Mouse (Mus musculus) spleen, embryonic (tissue): ENCODE measurements around the gene Ncbp2.

Experiments used
- CTCF ChIA-PET: fragments of 350-600 bp; sonication (Branson Sonifier 250); formaldehyde crosslinking; loops from one replicate; lab custom pipeline; 2022; lab: Charles Lee

Gene Ncbp2

DNA sequence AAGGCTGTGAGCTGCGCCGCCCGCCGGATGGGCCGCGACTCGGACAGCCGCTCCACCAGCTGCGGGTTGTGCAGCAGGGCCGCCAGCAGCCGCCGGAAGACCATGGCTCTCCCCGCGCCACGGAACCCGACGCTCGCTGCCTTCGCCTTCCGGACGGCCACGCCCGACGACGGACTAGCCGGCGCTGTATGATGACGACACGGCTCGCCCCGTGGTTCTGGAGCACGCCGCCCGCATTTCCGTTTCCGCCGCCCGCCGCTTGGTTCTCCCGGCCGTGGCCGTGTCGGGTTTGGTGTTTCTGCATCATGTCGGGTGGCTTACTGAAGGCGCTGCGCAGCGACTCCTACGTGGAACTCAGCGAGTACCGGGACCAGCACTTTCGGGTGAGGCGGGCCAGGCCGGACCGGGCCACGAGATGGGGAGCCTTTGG lies at the start of gene Ncbp2, which contains the start of gene 0610012G03Rik:
Gene Ncbp2 (plus strand): TSS at position 169 of the 430 bp plus-strand sequence.
Gene 0610012G03Rik (minus strand): TSS at position 150 of the 430 bp plus-strand sequence.
- CTCF ChIA-PET, result no interaction called here

DNA sequence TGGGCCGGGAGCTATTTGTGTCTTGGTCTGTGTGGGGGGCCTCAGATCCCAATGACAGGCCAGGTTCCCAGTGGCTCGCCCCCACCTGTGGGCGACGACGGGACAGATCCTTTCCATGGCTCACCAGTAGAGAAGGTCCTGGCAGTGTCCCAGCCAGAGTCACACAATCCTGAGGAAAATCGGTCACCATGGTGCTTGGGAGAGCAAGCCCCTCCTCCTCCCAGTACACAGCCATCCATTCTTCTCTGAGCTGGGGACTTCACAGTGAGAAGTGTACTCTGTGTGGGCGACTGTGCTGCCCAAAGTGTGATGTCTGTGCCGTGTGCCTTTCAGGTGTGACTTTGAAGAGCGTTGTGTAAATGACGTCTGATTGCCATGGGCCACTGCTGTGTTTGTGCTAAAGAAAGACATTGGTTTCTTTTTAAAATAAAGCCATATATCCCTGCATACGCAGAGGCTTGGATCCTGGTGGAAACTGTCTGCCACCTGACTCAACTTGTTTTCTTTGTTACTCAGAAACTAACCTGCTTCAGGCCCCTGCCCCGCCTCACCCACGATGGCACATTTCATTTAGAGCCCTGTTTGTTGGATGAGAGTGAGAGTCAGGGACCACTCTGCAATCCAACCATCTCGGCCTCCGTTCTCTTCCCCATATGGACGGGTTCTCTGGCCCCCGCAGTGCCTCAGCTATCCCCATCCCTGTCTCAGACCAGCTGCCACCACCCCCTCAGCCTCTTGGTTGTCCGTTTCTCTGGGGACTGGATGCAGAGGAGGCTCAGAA lies 49.6 kb upstream of the Ncbp2 start:
- CTCF ChIA-PET, result no interaction called here

DNA sequence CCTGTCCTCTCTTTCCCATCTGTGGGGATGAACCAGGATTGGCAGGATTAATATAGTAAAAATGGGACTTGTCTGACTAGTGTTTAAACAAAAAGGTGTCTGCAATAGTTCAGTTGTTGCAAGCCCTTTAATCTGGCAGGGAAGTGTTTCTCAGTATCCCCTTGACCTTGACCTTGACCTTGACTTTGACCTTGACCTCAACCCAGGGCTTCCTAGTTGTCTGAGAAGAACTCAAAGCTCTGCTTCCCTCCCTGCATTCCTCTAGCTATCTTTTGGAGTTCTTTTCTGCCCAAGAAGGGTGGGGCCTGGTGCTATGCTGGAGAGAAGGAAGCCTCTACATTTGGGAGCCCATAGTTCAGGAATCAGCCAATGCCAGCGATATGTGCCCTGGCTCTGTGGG lies 46.4 kb upstream of the Ncbp2 start:
- CTCF ChIA-PET, result no interaction called here

DNA sequence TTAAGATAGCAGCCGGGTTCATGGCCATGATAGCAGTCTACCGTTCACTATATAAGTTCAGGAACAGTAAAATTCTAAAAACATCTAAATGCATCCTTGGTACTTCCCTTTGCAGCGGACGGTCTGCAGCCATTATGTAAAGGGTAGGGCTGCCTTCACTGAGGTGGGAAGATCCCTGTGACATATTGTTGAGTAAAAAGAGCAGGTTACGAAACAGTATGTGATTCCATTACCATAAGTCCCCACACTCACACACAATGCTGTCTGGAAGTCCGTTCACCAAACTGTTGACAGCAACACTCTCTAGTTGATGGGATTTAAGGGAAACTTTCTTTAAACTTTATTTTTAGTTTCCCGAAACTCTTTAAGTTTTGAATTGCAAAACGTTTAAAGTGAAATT lies 45.1 kb upstream of the Ncbp2 start:
- CTCF ChIA-PET, result no interaction called here

DNA sequence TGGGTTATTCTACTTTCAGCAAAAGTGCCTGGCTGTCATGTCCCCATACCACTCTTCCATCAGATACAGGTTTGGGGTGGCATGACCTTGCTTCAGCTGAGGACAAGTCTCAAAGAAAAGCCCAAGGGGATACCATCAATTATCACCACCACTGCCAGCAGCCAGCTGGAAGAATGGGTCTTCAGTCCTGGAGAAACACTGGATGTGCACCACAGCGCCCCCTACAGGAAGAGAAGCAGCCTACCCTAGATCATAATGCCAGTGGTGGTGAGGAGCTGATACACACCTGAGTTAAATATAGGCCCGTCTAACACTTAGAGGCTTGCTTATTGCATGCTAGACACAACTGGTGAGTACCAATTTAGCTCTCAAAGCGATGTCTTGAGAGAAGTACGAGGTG lies 43.0 kb upstream of the Ncbp2 start:
- CTCF ChIA-PET, result no interaction called here

DNA sequence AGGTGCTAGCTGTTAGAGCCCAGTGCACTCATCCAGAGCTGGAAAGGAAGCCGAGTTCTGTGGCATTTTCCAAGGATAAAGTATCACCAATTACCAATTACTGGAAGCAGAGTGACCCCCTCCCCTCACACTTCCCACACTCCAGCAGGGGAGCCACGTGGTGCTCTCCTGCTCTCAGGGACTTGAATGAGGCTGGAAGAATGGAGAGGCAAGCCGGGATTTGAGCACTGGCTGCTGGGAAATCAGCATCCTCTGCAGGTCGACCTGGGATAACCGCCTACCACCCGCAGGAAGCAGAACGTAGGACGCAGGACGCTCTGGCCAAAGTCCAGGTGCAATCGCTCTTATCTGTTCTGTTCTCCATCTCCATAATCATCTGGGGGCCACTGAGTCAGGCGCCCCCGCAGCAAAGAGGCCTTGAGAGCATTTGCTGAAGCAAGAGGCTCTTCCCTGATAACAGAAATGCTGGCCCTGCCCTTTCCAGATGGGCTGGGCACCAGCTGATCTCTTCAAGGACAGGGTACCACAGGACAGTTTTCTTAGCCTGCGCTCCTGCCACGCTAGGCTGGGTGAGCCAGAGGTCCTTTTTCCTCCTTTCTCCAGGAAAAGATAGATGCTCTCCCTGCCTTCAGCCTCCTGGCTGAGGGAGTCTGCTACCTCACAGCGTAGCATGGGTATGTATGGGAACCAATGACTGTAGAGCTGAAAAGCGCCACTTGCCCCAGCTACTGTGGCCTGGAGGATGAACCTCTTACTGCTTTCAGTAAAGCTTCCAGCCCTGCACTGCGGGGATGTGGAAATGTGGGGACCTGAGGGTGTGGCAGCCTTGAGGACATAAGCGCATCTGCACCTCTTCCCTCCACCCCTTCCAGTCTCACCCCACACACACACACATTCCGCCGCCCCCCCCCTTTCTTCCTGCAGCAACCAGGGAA lies 42.2 kb upstream of the Ncbp2 start:
- CTCF ChIA-PET, result no interaction called here

DNA sequence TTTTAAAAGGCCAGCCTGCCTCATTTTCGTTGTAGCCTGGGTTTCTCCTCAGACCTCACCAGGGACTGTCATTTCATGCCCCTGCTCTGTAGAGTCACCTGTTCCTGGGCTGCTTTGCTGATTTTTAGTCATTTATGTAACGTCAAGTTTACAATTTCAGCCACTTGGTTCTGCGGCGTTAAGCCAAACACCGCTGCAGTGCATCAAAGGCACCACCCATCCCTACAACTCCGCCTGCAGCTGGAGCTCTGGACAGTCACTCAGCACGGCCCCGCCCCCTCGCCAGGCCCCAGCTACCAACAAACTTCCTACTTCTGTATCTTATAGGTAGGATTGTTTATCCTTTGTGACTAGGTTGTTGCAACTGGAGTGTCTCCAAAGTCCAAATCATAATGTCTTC lies 41.4 kb upstream of the Ncbp2 start:
- CTCF ChIA-PET, result no interaction called here

DNA sequence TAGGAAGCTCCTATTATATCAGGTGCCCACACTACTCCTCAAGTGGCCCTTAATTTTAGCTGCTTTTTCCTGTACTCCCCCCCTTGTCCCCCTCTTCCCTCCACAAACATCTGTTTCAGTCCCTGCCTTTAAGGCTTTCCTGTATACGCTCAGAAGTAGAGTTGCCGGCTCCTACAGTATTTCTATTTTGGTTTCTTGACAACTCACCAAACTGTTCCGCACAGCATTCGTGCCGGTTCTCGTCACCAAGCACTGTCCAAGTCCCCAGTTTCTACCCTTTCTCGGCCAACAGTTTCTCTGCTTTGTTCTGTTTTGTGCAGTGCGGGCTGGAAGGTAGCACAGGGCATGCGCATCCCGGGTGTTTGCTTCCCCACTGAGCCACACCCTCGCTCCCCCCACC lies 39.4 kb upstream of the Ncbp2 start:
- CTCF ChIA-PET, result interaction anchor here (0.6 kb wide), 1 partner anchor 68 kb away, joined by 4 read pairs; no protein-coding TSS in a partner anchor

DNA sequence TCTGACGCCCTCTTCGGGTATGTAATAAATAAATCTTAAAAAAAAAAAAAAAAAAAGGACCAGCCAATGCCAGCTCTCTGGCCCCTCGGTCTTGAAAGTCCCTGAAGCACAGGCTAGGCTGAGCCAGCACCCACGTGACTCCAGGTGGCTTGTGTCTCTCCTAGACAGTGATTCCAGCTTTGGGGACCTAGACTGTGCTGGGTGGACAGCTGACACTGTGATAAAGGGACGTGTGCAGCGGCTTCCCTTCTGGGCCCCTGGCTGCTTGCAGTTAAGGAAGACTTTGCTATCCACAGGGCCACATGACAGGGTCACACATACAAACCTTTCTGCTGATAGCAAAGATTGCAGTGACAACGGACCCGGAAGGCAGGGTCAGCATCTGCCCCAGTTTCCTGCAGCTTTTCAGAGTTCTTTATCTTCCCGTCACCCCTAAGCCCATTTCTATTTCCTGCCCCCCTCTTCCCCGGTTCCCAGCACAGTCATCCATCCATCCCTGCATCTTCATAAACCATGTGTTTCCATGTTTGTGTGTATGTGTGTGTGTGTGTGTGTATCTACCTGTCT lies 37.9 kb upstream of the Ncbp2 start:
- CTCF ChIA-PET, result no interaction called here

DNA sequence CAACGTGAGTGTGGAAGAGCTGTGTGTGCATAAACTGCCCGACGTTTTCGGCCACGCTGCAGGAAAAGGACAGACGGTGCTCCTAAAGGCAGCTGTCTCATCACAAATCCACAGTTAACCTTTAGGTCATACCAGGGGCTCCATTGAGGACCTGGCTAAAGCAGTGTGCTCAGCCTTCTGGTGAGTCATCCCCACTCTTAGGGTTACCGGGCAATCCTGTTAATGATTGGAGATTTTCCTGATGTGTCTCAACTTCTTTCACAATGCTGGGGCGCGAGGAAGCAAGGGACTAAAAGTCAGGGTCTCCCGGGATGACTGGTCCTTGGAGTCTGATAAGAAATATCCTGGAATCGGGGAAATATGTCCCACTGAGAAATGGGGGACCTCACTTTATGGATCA lies 30.5 kb upstream of the Ncbp2 start:
- CTCF ChIA-PET, result no interaction called here

DNA sequence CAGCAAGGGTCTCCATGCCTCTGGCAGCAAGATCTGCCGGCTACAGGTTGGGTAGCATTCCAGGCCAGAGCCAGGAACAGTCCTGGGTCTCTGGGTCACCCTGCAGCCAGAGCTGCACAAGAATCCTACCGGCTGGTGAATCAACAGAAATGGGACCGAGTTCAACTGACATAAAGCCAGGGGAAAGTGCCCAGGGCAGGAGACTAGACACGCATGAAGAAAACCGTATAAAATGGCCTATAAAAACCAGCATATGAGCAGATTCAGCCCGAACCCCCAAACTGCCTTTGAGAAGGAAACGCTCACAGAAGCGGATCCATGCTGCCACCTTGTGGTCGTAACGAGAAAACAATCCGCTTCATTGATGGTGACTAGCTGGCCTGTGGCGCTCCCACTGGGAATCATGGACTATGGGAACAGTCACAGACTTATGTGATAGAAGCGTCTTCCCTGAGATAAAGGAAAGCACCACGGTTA lies 30.0 kb upstream of the Ncbp2 start:
- CTCF ChIA-PET, result no interaction called here

DNA sequence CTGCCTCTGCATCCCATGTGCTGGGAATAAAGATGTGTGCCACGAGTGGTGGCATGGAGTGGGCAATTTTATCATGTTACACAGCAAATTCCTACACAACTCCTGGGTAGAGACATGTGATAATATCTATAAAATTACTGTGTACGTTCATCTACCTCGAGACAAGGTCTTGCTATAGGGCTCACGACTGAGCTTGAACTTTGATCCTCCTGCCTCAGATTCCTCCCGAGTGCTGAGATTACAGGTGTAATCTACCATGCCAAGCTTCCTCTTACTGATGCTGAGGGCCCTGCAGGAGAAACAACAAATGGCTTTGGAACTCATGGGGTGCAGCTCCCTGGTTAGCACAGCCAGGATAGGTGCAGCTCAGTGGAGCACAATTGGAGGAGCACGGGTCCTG lies 23.9 kb upstream of the Ncbp2 start:
- CTCF ChIA-PET, result no interaction called here

DNA sequence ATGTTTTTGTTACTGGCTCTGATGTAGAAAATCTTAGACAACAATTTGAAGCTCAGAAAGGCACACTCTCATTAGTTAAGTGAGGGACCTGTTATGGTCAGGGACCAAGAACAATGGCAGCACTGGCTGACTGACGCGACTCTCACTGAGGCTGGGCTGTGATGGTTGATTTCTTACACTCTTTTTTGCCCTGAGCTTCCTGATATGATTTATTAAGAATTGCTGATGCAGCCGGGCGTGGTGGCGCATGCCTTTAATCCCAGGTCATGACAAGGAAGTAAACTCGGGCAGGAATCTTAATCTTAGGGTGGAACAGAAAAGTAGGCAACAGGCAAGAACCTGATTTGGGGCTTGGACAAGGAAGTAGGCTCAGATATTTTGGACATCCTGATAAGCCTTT lies 22.2 kb upstream of the Ncbp2 start:
- CTCF ChIA-PET, result no interaction called here

DNA sequence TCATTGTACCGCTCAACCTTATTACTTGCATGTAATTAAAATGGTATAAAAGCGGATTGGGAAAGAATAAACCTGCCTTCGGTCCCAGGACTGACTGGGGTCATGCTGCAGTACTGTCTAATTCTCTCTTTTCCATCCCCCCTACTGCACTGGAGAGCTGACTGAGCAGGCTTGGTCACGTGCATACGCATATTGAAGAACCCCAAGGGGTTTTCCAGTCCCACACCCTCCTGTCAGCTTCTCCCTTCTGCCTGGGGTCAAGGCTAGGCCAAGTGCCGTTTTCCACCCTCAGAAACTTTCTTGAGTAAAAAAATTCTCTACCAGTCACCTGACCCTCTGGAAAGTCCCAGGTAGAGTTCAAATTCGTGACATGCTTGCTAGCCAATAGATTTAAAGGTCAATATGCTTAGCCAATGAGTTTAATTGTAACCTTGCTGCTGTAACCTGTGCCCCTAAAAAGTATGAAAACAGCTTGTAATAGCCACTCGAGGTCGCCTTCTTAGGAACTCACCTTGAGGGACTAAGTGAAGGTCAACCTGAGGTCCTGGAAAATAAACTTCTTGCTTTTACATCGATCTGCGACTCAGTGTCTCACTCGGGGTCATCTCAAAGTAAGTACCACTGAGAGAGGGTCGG lies 21.6 kb upstream of the Ncbp2 start:
- CTCF ChIA-PET, result no interaction called here

DNA sequence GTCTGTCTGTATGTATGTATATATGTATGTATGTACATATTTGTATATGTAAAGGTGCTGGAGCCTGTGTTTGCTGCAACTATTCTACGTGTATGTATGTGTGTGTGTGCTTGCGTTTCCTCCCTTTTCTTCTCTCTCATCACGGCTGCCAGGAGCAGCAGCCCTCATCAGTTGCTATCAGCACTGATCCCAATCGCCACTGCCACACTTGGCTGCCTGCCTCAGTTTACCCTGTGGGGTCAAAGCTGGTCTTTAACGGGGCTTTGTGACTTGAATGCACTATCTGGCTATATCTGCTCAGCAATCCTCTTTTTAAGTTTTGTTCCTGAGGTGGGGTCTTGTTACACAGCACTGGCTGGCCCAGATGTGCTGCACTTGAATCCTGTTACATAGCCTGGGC lies 20.9 kb upstream of the Ncbp2 start:
- CTCF ChIA-PET, result no interaction called here

DNA sequence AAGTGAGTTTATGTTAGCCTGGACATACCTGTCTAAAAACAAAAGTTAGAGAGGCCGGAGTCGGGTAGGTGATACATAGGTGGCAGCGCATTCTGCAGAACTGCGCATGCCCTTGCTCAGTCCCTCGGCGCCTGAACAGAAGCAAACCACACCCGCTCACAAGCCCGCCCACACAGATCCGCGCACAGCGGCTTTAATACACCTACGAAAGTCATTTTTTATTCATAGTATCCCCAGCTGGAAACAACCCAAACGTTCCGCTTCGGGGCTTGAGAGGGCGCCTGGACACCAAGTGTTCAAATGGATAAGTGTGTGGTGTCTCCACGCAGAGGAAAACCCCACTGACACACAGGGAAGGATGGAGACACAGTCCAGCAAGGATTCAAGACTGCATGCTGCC lies 17.0 kb upstream of the Ncbp2 start:
- CTCF ChIA-PET, result no interaction called here

DNA sequence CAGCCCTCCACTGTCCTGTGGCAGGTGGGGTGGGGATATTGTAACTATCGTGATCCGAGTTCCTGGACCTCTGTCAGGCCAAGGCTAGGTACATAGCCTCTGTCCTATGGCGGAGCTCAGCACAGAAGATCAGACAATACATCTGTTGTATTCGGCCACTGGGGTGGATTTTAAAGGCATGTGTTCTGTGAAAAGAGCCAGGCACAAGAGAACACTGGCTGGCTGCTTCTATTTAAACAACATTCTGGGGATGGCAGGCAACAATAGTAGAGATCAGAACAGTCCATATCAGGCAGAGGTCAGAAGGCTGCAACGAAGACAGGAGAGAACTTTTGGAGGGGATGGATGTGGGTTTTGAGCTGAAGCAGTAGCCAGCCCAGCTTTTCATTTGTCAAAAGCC lies 16.1 kb upstream of the Ncbp2 start:
- CTCF ChIA-PET, result interaction anchor here (1.2 kb wide), 1 partner anchor 15 kb away, joined by 3 read pairs; no protein-coding TSS in a partner anchor

DNA sequence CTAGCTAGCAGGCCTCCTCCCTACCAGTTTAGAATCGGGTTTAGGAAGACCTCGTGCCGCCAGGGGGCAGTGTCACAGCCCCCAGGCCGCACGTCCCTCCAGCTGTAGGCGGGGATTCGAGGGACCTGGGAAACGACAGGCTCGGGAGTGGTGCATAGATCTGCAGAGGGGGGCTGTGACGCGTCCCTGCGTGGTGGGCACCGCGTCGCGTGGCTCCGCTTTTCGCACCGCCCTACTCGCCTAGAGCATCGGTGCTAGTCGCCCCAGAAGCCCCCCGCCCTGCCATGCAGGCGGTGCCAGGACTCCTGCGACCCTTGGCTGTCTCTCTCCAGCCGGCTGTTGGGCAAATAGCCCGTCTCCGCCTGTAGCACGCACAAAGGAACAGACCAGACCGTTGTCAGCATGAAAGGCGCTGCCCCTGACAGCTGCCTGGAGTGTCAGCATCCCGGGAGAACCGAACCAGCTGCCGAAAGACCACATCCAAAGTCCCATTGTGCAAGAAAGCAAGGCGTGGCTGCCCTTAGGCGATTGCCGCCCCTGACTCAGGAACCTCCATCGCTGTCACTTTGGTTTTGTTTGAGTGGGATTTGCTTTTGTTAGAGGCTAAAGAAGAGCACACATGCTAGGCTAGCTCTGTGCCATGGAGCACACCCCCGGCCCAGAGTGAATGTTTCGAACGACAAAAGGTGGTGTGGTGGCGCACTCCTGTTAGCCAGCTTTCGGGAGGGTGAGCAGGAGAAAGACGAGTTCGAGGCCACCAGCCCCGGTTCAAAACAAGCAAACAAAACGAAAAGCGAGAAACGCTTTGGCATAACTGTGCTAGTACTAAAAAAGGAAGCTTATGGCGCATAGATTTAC lies 15.2 kb upstream of the Ncbp2 start:
- CTCF ChIA-PET, result interaction anchor here (1.2 to 1.8 kb wide), 2 partner anchors 10 to 14 kb away, joined by 3 to 5 read pairs; no protein-coding TSS in a partner anchor

DNA sequence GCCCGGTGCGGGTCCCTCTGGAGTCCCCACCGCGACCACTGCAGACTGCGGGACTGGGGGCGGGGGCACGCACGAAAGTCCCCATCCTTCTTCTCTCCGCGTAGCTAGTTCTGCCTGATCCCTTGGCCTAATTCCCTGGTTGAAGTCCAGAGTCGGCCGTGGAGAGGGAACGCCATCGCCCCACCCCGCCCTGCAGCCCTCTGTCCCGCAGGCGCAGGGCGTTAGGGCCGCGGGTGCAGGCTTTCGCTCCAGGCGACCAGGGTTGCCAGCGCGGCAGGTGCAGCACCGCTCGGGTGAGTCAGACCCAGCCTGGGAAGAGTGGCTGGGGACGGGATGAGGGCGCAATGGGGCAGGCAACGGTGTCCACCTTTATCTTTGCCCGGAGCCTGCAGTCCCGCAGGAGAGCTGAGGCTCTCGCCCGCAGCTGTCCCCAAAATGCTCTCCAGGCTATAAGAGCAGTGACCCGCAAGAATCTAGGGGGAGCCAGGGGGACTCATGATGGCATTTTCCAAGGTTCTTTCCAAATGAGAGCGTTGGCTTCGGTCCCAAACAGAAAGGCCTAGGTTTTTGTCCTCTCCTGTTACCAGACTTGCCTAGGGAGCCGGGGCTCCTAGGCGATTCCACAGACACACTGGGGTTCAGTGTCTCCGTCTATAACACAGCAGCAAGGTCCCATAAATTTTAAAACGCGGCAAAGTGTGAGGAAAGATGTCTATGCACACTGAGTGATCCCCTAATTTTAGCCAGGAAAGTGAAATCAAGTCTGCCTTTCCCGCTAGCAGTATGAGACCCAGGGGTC lies 14.4 kb upstream of the Ncbp2 start, which contains the start of gene Pigz:
Gene Pigz (plus strand): TSS at position 101 of the 799 bp plus-strand sequence.
- CTCF ChIA-PET, result interaction anchor here (1.8 kb wide), 1 partner anchor 9 kb away, joined by 5 read pairs; no protein-coding TSS in a partner anchor
